Mouse (Mus musculus) left cerebral cortex, adult 9 months (tissue): ENCODE data around the gene Rpl32.

Experiments
- DNase-seq, 2 experiments: peaks; one replicate each; pipeline ENCODE4 v3.0.0; 2022; ENCODE audit warnings: low spot score in 2 of 2

The Rpl32 gene

DNA sequence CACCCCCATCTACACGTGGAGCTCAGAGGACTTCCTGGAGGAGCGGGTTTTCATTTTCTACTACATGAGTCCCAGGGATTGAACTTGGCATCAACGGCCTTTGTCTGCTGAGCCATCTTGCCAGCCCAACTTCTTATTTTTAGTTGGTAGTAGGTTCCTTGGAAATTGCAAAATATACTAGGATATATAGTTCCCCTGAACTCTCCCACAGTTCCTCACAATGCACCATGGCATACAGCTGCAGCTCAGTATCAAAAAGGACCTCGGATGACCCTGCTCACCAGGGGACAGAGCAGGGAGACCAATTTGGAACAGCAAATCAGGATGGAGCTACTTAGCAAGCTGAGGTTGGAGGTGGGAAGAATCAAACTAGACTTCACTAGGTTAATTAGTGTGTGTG is 6.5 kb upstream of the Rpl32 start:
- DNase-seq = no peak

DNA sequence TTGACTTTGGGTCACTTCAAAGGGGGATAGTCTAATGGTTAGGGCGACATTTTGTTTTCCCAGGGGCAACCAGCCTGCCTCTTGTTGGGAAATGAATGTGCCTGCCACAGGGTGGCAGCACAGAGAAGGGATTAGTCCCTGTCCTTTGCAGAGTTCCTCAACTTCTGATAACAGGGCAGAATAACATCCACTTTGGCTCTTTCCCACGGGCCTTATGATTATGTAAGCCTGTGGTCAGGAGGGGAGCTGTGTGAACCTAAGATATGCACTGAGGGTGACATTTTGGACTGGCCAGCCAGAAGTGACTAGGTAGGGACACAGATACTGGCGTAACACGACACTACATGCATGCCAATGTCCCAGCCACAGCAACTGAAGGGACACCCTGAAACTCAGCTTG is 5.6 kb upstream of the Rpl32 start:
- DNase-seq = peak in 1 of 2 experiments; percentile 56

DNA sequence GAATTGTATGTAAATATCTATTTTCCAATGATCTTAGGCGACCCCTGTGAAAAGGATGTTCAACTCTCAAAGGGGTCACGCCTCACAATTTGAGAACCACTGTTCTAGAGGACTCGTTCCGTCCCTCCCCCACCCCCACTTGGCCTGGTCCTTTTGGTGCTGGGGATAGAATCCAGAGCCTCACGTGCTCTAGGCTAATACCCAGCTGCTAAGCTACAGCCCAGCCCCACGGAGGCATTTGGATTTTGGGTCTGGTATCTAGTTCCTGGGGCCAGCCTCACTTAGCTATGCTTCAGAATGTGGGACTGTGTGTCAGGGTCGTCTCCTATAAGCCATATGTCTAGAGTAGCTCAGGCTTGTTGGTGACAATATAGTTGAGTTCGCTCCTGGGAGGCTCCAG is 3.1 kb upstream of the Rpl32 start:
- no peak for DNase-seq

- DNase-seq = no peak
Measured at GRCm38 (mm10) chr6:115808196-115808487, 405 bp downstream of the Rpl32 start.

DNA sequence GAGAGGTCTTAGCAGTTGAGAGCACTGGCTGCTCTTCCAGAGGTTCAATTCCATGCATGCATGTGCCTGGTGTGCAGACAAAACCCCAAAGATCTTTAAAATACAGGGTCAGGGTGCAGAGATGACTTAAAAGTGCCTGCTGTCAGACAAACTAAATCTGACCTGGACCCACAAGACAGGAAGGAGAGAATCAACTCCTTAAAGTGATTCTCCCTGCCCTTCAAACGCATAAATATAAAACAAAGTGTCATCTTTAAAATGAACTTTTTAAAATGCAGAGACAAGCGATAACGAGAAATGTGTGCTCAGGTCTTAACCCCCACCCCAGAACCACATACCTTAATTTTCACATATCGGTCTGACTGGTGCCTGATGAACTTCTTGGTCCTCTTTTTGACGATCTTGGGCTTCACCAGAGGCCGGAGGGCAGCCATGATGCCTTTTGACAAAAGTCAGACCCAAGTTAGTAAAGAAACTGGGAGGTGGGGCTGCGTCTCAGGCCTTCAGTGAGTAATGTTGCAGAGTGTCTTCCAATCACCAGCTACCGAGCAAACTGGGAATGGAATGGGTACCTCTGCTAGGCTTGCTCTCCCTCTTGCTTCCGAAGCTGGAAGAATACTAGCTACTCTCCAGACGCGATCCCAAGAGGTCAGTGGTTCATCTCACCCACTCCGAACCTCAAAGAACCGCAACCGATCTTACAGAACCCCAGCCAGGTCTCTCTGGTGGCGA is 917 bp downstream of the Rpl32 start:
- no peak for DNase-seq

- no peak for DNase-seq
Measured at GRCm38 (mm10) chr6:115804432-115805192, 3.9 kb downstream of the Rpl32 start.

DNA sequence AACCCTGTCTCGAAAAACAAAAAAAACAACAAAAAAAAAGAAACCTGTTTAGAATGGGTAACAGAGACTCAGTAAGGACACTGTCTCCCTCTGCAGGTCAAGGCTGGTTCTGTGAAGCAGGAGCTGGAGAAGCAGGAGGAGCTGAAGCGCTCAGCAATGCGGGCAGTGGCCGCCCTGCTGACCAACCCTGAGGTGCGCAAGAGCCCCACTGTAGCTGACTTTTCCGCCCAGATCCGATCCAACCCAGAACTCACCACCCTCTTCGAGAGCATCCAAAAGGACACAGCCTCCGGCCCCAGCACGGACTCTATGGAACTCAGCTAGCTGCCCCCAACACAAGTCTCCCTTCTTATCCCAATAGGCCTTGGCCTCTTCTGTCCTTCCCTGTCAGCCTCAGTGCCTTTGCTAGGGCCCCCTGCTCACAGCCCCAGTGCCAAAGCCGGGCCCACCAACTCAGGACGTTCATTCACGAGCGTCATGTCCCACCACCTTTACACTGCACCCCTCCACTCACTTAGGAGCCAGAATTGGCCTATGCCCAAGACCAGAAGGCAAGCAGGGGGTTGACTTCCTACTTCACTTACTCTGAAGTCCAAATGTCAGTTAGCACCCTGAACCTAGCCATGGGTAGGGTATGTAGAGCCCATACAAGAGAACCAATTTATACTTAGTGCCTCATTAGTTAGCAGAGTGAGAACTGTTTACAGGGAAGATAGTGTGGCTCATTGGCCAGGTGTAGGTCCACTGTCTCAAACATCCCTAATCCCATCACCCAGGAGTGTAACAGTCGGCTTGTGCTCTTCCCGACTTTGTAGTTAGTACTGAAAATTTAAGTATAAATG is 4.8 kb downstream of the Rpl32 start:
- DNase-seq = peak in 1 of 2 experiments; percentile 86

DNA sequence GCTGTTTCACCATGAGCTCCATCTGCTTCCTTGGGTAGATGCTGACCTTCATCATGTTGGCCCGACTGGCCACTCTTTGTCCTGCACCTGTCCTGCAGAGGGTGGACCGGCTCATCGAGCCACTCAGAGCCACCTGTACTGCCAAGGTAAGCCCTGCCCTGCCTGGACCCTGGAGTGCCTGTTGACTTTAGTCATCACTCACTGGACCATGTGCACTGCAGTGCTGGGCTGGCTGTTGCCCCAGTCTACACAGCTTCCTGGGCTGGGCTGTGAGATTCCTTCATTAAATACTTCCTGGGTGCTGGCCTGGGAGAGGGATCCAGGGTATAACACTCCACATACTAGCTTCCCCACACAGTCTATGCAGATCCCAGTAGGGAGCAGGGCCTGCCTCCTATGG is 6.7 kb downstream of the Rpl32 start:
- DNase-seq = no peak

GRCm38 (mm10) chr6:115792691-115793215 is 15.8 kb downstream of the Rpl32 start:
- no peak for DNase-seq

GRCm38 (mm10) chr6:115791842-115792686 is 16.5 kb downstream of the Rpl32 start:
- DNase-seq = no peak

GRCm38 (mm10) chr6:115791016-115791415 is 17.5 kb downstream of the Rpl32 start:
- no peak for DNase-seq

GRCm38 (mm10) chr6:115782781-115783180 is 25.8 kb downstream of the Rpl32 start:
- DNase-seq = no peak

- no peak for DNase-seq
Measured at GRCm38 (mm10) chr6:115776363-115776762, 32.2 kb downstream of the Rpl32 start.

GRCm38 (mm10) chr6:115775838-115776237 is 32.7 kb downstream of the Rpl32 start:
- DNase-seq = no peak

DNA sequence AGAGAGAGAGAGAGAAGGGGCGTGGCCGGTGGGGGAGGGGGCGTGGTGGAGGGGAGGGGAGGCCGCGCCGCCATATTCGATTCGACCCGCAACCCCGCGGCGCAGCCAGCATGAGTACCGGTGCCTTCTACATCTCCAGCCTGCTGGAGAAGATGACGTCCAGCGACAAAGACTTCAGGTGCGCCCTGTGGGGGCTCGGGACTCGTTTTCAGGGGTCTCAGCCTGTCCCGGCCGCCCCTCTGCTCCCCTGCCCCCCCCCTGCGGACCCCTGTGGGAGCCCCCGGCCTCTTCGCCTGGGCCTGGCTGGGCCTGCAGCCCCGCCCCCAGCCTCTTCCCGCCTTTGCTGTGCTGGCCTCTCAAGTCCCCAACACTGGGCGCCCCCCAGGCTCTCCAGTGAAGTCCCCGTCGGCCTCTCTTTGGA is 34.0 kb downstream of the Rpl32 start, which contains the start of gene Cand2:
Gene Cand2 (plus strand): TSS at position 38 of the 421 bp plus-strand sequence.
- no peak for DNase-seq

- no peak for DNase-seq
Measured at GRCm38 (mm10) chr6:115773966-115774413, 34.6 kb downstream of the Rpl32 start.

GRCm38 (mm10) chr6:115772604-115773003 is 35.9 kb downstream of the Rpl32 start:
- no peak for DNase-seq

DNA sequence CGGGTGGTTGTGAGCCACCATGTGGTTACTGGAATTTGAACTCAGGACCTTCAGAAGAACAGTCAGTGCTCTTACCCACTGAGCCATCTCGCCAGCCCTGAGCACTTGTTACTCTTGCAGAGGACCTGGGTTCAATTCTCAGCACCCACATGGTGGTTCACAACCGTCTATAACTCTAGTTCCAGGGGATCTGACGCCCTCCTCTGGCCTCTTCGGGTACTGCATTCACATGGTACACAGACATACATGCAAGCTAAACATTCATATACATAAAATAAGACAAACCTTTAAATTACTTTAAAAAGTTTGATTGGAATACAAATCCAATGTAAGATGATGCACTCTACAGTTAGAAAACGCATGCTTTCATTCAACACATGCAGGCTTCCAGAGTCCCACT is 36.3 kb downstream of the Rpl32 start:
- no peak for DNase-seq

GRCm38 (mm10) chr6:115770852-115771251 is 37.7 kb downstream of the Rpl32 start:
- no peak for DNase-seq

DNA sequence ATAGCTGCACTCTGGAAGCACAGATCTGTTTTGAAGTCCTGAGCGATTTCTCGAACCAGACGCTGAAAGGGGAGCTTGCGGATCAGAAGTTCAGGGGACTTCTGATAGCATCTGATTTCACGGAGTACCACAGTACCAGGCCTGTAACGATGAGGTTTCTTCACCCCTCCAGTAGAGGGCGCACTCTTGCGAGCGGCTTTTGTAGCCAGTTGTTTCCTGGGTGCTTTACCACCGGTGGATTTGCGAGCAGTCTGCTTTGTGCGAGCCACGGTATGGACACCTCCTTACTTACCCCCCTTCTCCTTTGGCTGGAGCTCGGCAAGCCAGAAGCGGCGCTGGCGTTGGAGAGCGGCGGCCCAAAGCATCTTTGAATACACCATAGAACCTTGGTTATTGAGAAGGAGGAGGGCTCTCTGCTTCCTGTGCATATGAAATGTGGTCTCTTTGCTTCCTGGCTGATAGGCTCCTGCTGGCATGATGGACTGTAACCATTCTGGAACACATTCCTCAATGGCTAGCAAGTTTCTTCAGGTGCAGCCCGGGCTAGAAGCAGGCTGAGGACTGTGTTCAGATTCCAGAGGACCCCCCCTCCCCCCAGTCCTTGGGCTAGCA is 38.4 kb downstream of the Rpl32 start:
- DNase-seq = no peak

- no peak for DNase-seq
Measured at GRCm38 (mm10) chr6:115768207-115768606, 40.3 kb downstream of the Rpl32 start.
